Mouse (Mus musculus) left cerebral cortex, adult 9 months (tissue): ENCODE data around the gene Miox.
A peak's percentile ranks its signal among the peaks of the same experiment; 100 is the strongest.

Source experiments
- DNase-seq, 2 experiments: peaks; one replicate each; pipeline ENCODE4 v3.0.0; 2022; ENCODE audit warnings: low spot score in 2 of 2

Gene Miox

GRCm38 (mm10) chr15:89316146-89316545, 18.1 kb upstream of the Miox start:
- DNase-seq, result no peak

DNA sequence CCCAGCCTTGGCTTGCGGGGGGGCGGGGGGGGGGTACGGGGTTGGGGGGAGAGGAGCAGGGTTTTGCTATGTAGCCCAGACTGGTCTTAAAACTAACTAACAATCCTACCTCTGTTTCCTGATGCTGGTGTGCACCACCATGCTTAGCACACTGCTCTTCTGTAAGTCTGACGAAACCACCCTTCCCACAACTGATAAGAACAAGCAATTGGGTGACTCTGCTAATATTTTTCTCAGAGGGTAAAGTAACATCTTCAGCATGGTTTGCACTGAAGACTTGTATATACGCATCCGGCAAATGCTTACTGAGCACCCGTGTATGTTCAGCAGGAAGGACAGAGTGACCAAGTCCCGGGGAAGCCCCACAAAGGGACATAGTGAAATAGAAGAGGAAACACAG, 12.9 kb upstream of the Miox start:
- DNase-seq, result no peak

- DNase-seq, result no peak
Observed at GRCm38 (mm10) chr15:89322670-89323522, 11.3 kb upstream of the Miox start, which contains the start of gene Adm2. Gene Adm2, plus strand, starts transcription at chr15:89322720.

DNA sequence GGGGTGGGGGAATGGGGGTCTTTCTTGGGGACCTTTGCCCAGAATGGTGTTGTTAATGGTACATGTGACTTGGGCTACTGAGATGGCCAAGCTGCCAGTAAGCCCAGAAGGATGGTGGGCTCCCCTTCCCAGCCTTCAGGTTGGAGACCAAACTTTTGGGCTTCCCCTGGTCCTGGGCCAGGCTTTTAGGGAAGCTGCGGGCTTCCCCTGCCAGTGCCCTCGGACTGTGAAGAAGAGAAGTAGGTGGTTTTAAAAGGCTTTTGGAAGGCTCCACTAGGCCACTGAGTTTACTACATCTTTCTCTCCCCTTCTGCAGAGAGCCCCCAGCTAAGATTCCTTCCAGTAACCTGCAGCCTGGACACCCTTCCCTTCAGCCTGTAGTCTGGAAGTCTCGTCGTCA, 10.5 kb upstream of the Miox start:
- no peak for DNase-seq

GRCm38 (mm10) chr15:89326441-89326840, 7.8 kb upstream of the Miox start:
- no peak for DNase-seq

DNA sequence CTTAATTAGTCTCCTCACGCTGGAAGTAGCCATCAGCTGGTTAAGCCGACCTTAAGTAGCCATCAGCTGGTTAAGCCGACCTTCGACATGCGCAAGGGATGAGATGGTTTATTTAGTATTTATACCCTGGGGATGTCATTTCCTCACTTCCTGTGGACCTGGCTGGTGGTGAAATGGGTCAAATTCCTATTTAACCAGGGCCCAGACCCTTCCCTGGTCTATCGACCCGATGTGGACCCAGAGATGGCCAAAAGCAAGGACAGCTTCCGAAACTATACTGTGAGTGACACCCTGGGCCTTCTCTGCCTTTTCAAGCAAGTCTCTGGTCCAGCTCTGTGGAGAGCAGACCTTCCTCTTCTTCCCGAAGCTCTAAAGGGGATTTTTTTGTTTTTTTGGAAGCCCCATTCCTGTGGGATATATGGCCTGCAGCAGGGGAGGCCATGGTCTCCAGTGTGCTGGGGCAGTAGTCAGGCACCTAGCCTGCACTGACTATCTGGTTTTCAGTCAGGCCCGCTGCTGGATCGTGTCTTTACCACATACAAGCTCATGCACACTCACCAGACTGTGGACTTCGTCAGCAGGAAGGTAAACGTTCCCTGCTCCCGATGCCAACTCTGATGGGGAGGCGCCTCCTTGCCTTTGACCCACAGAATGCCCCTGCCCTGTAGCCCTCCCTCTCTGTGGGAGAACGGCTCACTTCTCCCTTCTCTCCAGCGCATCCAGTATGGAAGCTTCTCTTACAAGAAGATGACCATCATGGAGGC, 758 bp downstream of the Miox start:
- no peak for DNase-seq

GRCm38 (mm10) chr15:89336422-89336821, 2.2 kb downstream of the Miox start:
- no peak for DNase-seq

- DNase-seq, result no peak
Observed at GRCm38 (mm10) chr15:89339696-89340095, 5.5 kb downstream of the Miox start.

DNA sequence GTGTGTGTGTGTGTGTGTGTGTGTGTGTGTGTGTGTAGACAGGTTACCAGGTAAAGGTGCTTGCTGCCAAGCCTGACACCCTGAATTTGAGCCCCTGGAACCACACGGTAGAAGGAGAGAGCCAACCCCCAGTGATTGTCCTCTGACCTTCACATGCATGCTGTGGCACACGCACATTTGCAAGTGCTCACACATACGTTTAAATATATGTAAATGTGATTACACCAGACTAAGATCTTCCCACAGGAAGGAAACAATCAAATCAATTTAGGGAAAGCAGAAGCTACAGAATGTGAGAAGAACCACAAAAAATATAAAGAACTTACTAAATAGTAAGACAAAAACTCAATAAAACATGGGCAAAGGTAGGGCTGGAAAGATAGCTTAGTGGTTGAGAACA, 5.9 kb downstream of the Miox start:
- no peak for DNase-seq

DNA sequence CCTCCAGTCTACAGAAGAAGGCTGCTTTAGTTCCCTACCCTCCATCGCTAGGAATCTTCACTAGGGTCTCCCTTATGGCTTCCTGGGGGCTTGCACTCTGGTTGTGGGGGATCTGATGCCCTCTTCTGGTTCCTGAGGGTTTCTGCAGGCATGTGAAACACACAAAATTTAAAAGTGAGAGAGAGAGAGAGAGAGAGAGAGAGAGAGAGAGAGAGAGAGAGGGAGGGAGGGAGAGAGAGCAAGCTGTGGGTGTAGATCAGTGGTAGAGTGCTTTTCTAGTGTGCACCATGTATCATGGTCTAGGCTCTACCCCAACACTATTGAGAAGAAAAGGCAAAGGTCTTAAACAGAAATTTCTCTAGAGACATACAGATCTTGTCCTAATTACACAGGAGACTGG, 7.5 kb downstream of the Miox start:
- DNase-seq, result no peak

DNA sequence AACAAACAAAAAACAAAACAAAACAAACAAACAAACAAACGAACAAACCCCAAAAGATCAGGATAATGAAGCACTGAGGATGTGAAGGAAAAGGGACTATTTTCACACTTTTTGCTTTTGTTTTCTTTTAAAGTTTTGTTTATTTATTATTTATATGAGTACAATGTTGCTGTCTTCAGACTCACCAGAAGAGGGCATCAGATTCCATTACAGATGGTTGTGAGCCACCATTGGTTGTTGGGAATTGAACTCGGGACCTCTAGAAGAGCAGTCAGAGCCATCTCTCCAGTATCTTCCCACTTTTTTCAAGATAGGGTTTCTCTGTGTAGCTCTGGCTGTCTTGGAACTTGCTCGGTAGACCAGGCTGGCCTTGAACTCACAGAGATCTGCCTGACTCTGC, 9.1 kb downstream of the Miox start:
- no peak for DNase-seq

DNA sequence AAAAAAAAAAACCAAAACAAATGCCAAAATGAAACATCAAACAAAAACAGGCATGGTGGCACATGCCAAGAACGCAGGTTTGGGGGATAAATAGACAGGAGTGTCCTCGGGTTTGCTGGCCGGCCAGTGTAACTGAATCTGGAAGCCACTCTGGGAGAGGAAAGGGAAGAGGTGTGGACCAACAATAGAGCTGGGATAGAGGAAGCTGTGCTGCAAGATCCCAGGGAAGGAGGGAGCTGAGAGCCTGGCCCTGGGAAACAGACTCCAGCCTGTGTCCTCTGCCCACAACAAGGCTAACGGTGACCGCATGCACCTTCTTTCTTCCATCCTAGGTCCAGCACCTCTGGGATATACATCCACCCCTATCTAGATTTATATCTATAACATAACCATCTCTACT, 16.2 kb downstream of the Miox start:
- DNase-seq, result no peak

- no peak for DNase-seq
Observed at GRCm38 (mm10) chr15:89351302-89351701, 17.1 kb downstream of the Miox start.

DNA sequence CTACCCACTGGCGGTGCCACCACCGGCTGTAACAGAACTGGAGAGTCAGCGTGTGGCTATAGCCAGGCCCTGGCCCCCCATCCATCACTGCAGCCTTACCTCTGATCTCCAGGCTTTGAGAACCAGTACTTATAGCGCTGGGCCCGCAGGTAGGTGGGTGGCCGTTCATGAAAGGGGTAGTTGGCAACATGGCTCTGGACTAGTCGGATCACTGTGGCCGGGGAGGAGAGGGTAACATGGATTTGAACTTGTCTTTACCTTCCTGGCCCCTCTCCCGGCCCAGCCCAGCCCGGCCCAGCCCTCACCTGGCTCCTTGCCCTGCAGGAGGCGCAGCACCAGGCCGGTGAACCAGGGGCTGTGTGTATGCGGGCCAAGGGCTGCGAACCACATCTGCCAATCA, 17.9 kb downstream of the Miox start:
- no peak for DNase-seq

DNA sequence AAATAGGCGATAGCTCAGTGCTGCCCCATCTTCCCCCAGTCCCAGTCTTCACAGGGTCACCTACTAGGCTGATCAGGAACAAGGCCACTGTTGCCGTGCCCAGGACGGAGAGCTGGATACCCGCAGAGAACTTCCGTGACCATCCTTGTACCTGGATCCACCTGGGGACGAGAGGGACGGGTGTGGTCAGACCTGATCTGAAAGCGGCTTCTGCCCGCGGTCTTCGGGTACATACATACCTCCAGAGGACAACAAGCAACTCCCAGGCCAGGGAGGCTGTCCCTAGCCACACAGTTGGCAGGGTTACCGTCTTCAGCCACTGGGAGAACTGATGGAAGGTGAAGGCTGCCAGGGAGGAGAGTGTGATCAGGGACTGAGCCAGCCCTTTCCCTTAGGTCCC, 18.6 kb downstream of the Miox start:
- no peak for DNase-seq

- DNase-seq, result no peak
Observed at GRCm38 (mm10) chr15:89353837-89354236, 19.6 kb downstream of the Miox start.

GRCm38 (mm10) chr15:89354455-89354854, 20.3 kb downstream of the Miox start:
- no peak for DNase-seq

GRCm38 (mm10) chr15:89355241-89356187, 21.3 kb downstream of the Miox start, which contains the start of the genes Lmf2 and Ncaph2:
Gene Lmf2, minus strand, starts transcription at chr15:89355659.
Gene Ncaph2, plus strand, starts transcription at chr15:89355719.
- peak; percentile 79 to 94 for DNase-seq

DNA sequence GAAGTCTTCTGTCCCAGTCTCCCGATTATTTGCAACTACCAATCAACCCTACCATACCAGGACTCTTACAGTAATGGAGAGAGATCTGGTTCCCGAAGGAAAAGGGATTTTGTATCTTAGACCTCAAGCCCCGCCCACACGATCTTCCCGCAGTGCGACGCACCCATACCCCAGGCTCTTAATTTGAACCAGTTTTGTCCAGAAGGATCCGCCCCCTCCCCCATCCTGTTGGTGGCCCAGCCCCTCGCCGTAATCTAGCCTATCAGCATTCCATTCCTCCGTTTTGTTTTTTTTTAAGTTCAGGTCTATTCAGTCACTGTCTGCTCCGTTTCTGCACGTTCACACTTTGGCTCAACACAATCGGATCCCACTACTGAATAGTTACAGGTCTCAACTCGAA, 22.2 kb downstream of the Miox start:
- peak in 1 of 2 experiments; percentile 39 for DNase-seq

DNA sequence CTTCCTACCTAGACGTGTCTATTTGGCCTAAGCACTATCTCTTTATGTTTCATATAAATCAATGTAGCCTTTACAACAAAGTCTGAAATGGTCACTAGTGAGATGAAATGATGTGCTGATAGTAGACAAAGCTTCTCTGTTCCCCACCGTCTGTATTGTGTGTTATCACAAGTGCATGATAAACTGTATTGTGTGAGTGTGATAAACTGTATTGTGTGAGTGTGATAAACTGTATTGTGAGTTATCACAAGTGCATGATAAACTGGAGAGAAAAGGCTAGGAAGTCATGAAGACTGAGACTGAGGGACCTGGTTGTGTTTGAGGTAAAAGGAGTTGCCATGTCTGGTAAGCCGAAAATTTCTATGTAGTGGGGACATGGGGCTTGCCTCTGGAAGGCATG, 24.6 kb downstream of the Miox start:
- no peak for DNase-seq

DNA sequence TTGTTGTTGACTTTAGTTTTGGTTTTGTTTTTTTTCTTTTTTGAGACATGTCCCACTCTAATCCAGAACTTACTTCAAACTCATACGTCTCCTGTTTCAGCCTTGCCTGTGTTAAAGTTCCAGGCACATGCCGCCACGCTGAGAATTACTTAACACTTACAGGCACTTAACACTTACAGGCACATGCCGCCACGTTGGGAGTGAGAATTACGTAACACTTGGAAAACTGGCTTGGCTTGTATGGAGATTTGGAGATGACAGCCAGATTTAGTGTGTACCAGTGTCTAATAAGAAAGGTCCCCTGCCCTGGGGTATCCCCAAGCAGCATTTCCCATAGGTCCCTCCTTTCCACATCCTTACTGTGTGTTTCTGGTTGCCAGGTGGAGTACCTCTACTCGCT, 28.9 kb downstream of the Miox start:
- DNase-seq, result no peak

GRCm38 (mm10) chr15:89365141-89365551, 30.9 kb downstream of the Miox start:
- DNase-seq, result no peak
